Mouse (Mus musculus): ENCODE results near the gene Rhoa. TPM values are rescaled to one million over a fixed set of nuclear protein-coding genes. Genes with fewer than 3 reads are reported as not detected.

Rhoa gene
- 425 and 427 TPM in 2 replicates for polyA plus RNA-seq (2015; fragmentation: Nextera tagmentation; extraction: Ambion mirVana)

GRCm38 (mm10) chr9:108305629-108306520, at the start of gene Rhoa, which contains the start of gene Tcta:
Gene Rhoa, plus strand, starts transcription at chr9:108306129.
Gene Tcta, minus strand, starts transcription at chr9:108306160.
- under 1% methylated on average over 81 of the region's 81 CpGs for WGBS
- ATAC-seq, result peak; percentile 93
- H3K4me2 ChIP-seq (ENCODE audit: low read depth, low read length), result peak within 1 kb of the TSS; percentile 69
- H3K27ac ChIP-seq (ENCODE audit: low read length), result peak within 1 kb of the TSS; percentile 100
- no peaks in the 10 kb centered on the region for H3K27me3 ChIP-seq (replicated peaks; ENCODE audit: control insufficient read depth, insufficient read depth, low read length)
- peak within 1 kb of the TSS; percentile 92 for H3K4me3 ChIP-seq (ENCODE audit: low read length)
- H3K9me3 ChIP-seq (ENCODE audit: control insufficient read depth, low read length), result no peaks in the 10 kb centered on the region
- peak within 1 kb of the TSS; percentile 100 for H3K9ac ChIP-seq (ENCODE audit: low read depth, low read length)
- peaks cover 8% of the 10 kb centered on the region; the same call in 1 of the 2 replicates for H3K36me3 ChIP-seq (ENCODE audit: control insufficient read depth, insufficient read depth, low read length)
- H3K4me1 ChIP-seq (ENCODE audit: control insufficient read depth, insufficient read depth, low read length), result peaks cover 14% of the 10 kb centered on the region

GRCm38 (mm10) chr9:108260526-108260925, 45.4 kb upstream of the Rhoa start:
- no peak overlapping the region for H3K4me2 ChIP-seq (ENCODE audit: low read depth, low read length)
- H3K36me3 ChIP-seq (ENCODE audit: control insufficient read depth, insufficient read depth, low read length), result no peaks in the 10 kb centered on the region
- ATAC-seq, result no peak
- WGBS, result 83% methylated on average over 4 of the region's 4 CpGs
- H3K4me3 ChIP-seq (ENCODE audit: low read length), result no peak overlapping the region
- no peaks in the 10 kb centered on the region for H3K9me3 ChIP-seq (ENCODE audit: control insufficient read depth, low read length)
- no peak overlapping the region for H3K27ac ChIP-seq (ENCODE audit: low read length)
- peaks cover 27% of the 10 kb centered on the region for H3K4me1 ChIP-seq (ENCODE audit: control insufficient read depth, insufficient read depth, low read length)
- no peak overlapping the region for H3K9ac ChIP-seq (ENCODE audit: low read depth, low read length)
- no peaks in the 10 kb centered on the region for H3K27me3 ChIP-seq (replicated peaks; ENCODE audit: control insufficient read depth, insufficient read depth, low read length)

- no peaks in the 10 kb centered on the region for H3K9me3 ChIP-seq (ENCODE audit: control insufficient read depth, low read length)
- H3K27me3 ChIP-seq (replicated peaks; ENCODE audit: control insufficient read depth, insufficient read depth, low read length), result no peaks in the 10 kb centered on the region
- no peak for ATAC-seq
- H3K4me1 ChIP-seq (ENCODE audit: control insufficient read depth, insufficient read depth, low read length), result peaks cover 27% of the 10 kb centered on the region
- H3K4me2 ChIP-seq (ENCODE audit: low read depth, low read length), result peak overlapping the region; percentile 71
- H3K4me3 ChIP-seq (ENCODE audit: low read length), result peak overlapping the region; percentile 92
- H3K36me3 ChIP-seq (ENCODE audit: control insufficient read depth, insufficient read depth, low read length), result no peaks in the 10 kb centered on the region
- 60% methylated on average over 7 of the region's 7 CpGs for WGBS
- peak overlapping the region; percentile 59 for H3K9ac ChIP-seq (ENCODE audit: low read depth, low read length)
- peak overlapping the region; percentile 14; the same call in 1 of the 2 replicates for H3K27ac ChIP-seq (ENCODE audit: low read length)
These were observed 44.1 kb upstream of the Rhoa start for GRCm38 (mm10) chr9:108261865-108262264.

GRCm38 (mm10) chr9:108262494-108263049, 43.4 kb upstream of the Rhoa start:
- Histone ChIP-seq H3K4me1 (ENCODE audit: control insufficient read depth, insufficient read depth, low read length) (peaks cover 27% of the 10 kb centered on the region), H3K36me3 (ENCODE audit: control insufficient read depth, insufficient read depth, low read length) (no peaks in the 10 kb centered on the region), H3K9me3 (ENCODE audit: control insufficient read depth, low read length) (no peaks in the 10 kb centered on the region), H3K4me3 (ENCODE audit: low read length) (peak overlapping the region; percentile 92), H3K27me3 (replicated peaks; ENCODE audit: control insufficient read depth, insufficient read depth, low read length) (no peaks in the 10 kb centered on the region), H3K4me2 (ENCODE audit: low read depth, low read length) (peak overlapping the region; percentile 71), H3K9ac (ENCODE audit: low read depth, low read length) (peak overlapping the region; percentile 92), H3K27ac (ENCODE audit: low read length) (no peak overlapping the region)
- ATAC-seq, result no peak
- 31% methylated on average over 11 of the region's 11 CpGs for WGBS

GRCm38 (mm10) chr9:108263131-108263681, 42.7 kb upstream of the Rhoa start:
- WGBS, result under 1% methylated on average over 62 of the region's 62 CpGs
- H3K9me3 ChIP-seq (ENCODE audit: control insufficient read depth, low read length), result no peaks in the 10 kb centered on the region
- peak overlapping the region; percentile 97 for H3K27ac ChIP-seq (ENCODE audit: low read length)
- ATAC-seq, result peak; percentile 65
- H3K36me3 ChIP-seq (ENCODE audit: control insufficient read depth, insufficient read depth, low read length), result no peaks in the 10 kb centered on the region
- H3K9ac ChIP-seq (ENCODE audit: low read depth, low read length), result peak overlapping the region; percentile 92
- peak overlapping the region; percentile 92 for H3K4me3 ChIP-seq (ENCODE audit: low read length)
- peaks cover 27% of the 10 kb centered on the region for H3K4me1 ChIP-seq (ENCODE audit: control insufficient read depth, insufficient read depth, low read length)
- no peaks in the 10 kb centered on the region for H3K27me3 ChIP-seq (replicated peaks; ENCODE audit: control insufficient read depth, insufficient read depth, low read length)
- peak overlapping the region; percentile 71 for H3K4me2 ChIP-seq (ENCODE audit: low read depth, low read length)

- no peaks in the 10 kb centered on the region for H3K9me3 ChIP-seq (ENCODE audit: control insufficient read depth, low read length)
- no peaks in the 10 kb centered on the region for H3K27me3 ChIP-seq (replicated peaks; ENCODE audit: control insufficient read depth, insufficient read depth, low read length)
- peak within 1 kb of the TSS; percentile 92 for H3K4me3 ChIP-seq (ENCODE audit: low read length)
- peak within 1 kb of the TSS; percentile 71 for H3K4me2 ChIP-seq (ENCODE audit: low read depth, low read length)
- ATAC-seq, result peak; percentile 96
- H3K36me3 ChIP-seq (ENCODE audit: control insufficient read depth, insufficient read depth, low read length), result no peaks in the 10 kb centered on the region
- H3K27ac ChIP-seq (ENCODE audit: low read length), result peak within 1 kb of the TSS; percentile 97
- WGBS, result under 1% methylated on average over 69 of the region's 71 CpGs
- peak within 1 kb of the TSS; percentile 92 for H3K9ac ChIP-seq (ENCODE audit: low read depth, low read length)
- peaks cover 27% of the 10 kb centered on the region for H3K4me1 ChIP-seq (ENCODE audit: control insufficient read depth, insufficient read depth, low read length)
These were observed 42.2 kb upstream of the Rhoa start, which contains the start of gene Dag1 for GRCm38 (mm10) chr9:108263690-108264190. Gene Dag1, minus strand, starts transcription at chr9:108263958.

GRCm38 (mm10) chr9:108264191-108264921, 41.6 kb upstream of the Rhoa start:
- peak overlapping the region; percentile 60 for H3K9ac ChIP-seq (ENCODE audit: low read depth, low read length)
- ATAC-seq, result peak; percentile 13
- no peaks in the 10 kb centered on the region for H3K36me3 ChIP-seq (ENCODE audit: control insufficient read depth, insufficient read depth, low read length)
- H3K9me3 ChIP-seq (ENCODE audit: control insufficient read depth, low read length), result no peaks in the 10 kb centered on the region
- peaks cover 28% of the 10 kb centered on the region for H3K4me1 ChIP-seq (ENCODE audit: control insufficient read depth, insufficient read depth, low read length)
- peak overlapping the region; percentile 97 for H3K27ac ChIP-seq (ENCODE audit: low read length)
- peak overlapping the region; percentile 92 for H3K4me3 ChIP-seq (ENCODE audit: low read length)
- no peaks in the 10 kb centered on the region for H3K27me3 ChIP-seq (replicated peaks; ENCODE audit: control insufficient read depth, insufficient read depth, low read length)
- H3K4me2 ChIP-seq (ENCODE audit: low read depth, low read length), result peak overlapping the region; percentile 71
- WGBS, result 8% methylated on average over 10 of the region's 10 CpGs

- Histone ChIP-seq H3K4me3 (ENCODE audit: low read length) (no peak overlapping the region), H3K9me3 (ENCODE audit: control insufficient read depth, low read length) (no peaks in the 10 kb centered on the region), H3K9ac (ENCODE audit: low read depth, low read length) (no peak overlapping the region), H3K4me1 (ENCODE audit: control insufficient read depth, insufficient read depth, low read length) (peaks cover 39% of the 10 kb centered on the region), H3K27ac (ENCODE audit: low read length) (no peak overlapping the region), H3K36me3 (ENCODE audit: control insufficient read depth, insufficient read depth, low read length) (no peaks in the 10 kb centered on the region), H3K4me2 (ENCODE audit: low read depth, low read length) (no peak overlapping the region), H3K27me3 (replicated peaks; ENCODE audit: control insufficient read depth, insufficient read depth, low read length) (no peaks in the 10 kb centered on the region)
- ATAC-seq, result no peak
- 78% methylated on average over 10 of the region's 10 CpGs for WGBS
These were observed 39.5 kb upstream of the Rhoa start for GRCm38 (mm10) chr9:108266261-108266935.
